In the genomic region with DNA sequence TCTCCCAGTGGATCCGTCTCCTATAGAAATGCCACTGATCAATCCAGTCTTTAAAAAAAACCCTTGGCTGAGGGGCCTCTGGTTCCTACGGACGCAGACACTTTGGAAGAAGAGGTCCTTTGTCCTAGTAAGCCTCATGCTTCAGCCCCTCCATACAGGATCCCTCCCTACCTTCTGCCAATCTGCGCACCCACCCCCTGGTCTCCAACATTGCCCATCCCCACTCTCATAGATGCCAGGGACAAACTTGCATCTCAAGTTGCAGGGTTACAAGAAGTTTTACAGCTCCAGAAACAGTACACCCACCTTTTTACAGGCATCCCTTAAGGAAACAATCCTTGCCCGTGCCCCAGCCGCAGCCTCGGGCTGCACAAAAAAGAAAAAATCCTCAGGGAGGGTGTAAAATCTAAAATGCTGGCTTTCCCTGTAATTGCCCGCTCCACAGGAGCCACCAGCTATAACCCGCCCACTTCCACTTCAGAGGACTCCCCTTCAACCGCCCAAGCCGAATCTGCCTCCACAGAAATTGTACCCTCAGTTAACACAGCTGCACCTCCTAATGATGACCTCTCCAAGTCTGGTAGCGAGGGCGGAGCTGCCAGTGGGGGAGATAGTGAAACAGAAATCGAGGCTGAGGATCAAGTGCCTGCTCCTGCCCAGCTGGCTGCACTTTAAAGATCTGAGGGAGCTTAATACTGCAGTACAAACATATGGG, we compare ENCODE assay signal across 20 mouse cellular contexts. TPM values are rescaled to one million over a fixed set of nuclear protein-coding genes. Genes with fewer than 3 reads are reported as not detected.
A peak's percentile ranks its signal among the peaks of the same experiment; 100 is the strongest.
DNase-seq lines count a peak whose midpoint lies in the region; ATAC-seq lines count a peak whose summit lies in the region.
"Not testable (repeated sequence)": the region's sequence is repeated elsewhere in the genome, so short reads cannot be mapped to it uniquely, and the experiment has no call there.
"Had no signal": no experiment of that assay in that cellular context is flagged by ENCODE, and none has a peak within 500 bp of the region (broad histone marks: within the 10 kb centered on the region; RNA-seq: fewer than 3 reads in every experiment).

No protein-coding gene starts in this region.

- H3K4me2 ChIP-seq in kidney, embryonic 14.5 days (replicated peaks; ENCODE audit: low read depth, low read length); limb, embryonic 11.5 days (ENCODE audit: low read depth, severe bottlenecking); limb, embryonic 15.5 days: not testable (repeated sequence)
- H3K4me2 ChIP-seq in kidney, embryonic 16.5 days (replicated peaks; ENCODE audit: low read depth, low read length) = 0 out of 2 replicates have a peak overlapping the region, but pooled peaks have one; percentile 13
- H3K4me2 ChIP-seq in limb, embryonic 13.5 days (replicated peaks) = peak overlapping the region; percentile 38; the same call in 1 of the 2 replicates

- DNase-seq in brain, adult 2 months (ENCODE audit: low read depth, low spot score) = peak; percentile 13
- DNase-seq in forelimb bud, embryonic 11.5 days (ENCODE audit: low read depth, low spot score) = peak; percentile 6
- DNase-seq in limb, embryonic 11.5 days (ENCODE audit: low spot score) = peak; percentile 21

- not testable (repeated sequence) for H3K9me3 ChIP-seq in kidney, embryonic 14.5 days (ENCODE audit: control insufficient read depth, low read length); kidney, embryonic 16.5 days (ENCODE audit: low read length); limb, embryonic 11.5 days (ENCODE audit: control insufficient read depth, low read length); limb, embryonic 13.5 days; limb, embryonic 15.5 days

- H3K27ac ChIP-seq in kidney, embryonic 14.5 days (ENCODE audit: low read depth, low read length); kidney, embryonic 16.5 days (ENCODE audit: low read length); limb, embryonic 11.5 days (replicated peaks; ENCODE audit: low read depth, low read length); limb, embryonic 13.5 days; limb, embryonic 15.5 days: not testable (repeated sequence)

- not testable (repeated sequence) for H3K4me3 ChIP-seq in kidney, embryonic 14.5 days (ENCODE audit: low read length); limb, embryonic 11.5 days (ENCODE audit: low read depth, low read length); limb, embryonic 13.5 days; limb, embryonic 15.5 days
- H3K4me3 ChIP-seq in kidney, embryonic 16.5 days (ENCODE audit: low read length) = peak overlapping the region; percentile 10; the same call in 1 of the 2 replicates

- WGBS in kidney, embryonic 14.5 days = 32% methylated on average over 14 of the region's 14 CpGs
- WGBS in kidney, embryonic 16.5 days = 43% methylated on average over 14 of the region's 14 CpGs
- WGBS in limb, embryonic 11.5 days = 54% methylated on average over 14 of the region's 14 CpGs
- 57% methylated on average over 14 of the region's 14 CpGs for WGBS in limb, embryonic 13.5 days
- WGBS in limb, embryonic 15.5 days = 46% methylated on average over 14 of the region's 14 CpGs

- H3K36me3 ChIP-seq in kidney, embryonic 14.5 days (ENCODE audit: control insufficient read depth, insufficient read depth, low read length); kidney, embryonic 16.5 days (ENCODE audit: insufficient read depth, low read length); limb, embryonic 11.5 days (ENCODE audit: control insufficient read depth, insufficient read depth, low read length); limb, embryonic 13.5 days; limb, embryonic 15.5 days: not testable (repeated sequence)

- H3K9ac ChIP-seq in kidney, embryonic 14.5 days (ENCODE audit: low read depth, low read length); kidney, embryonic 16.5 days (replicated peaks; ENCODE audit: low read length); limb, embryonic 11.5 days (ENCODE audit: low read length); limb, embryonic 13.5 days; limb, embryonic 15.5 days: not testable (repeated sequence)

- H3K4me1 ChIP-seq in kidney, embryonic 14.5 days (ENCODE audit: control insufficient read depth, insufficient read depth, low read length); kidney, embryonic 16.5 days (ENCODE audit: insufficient read depth, low read length); limb, embryonic 11.5 days (ENCODE audit: control insufficient read depth, insufficient read depth, low read length); limb, embryonic 13.5 days; limb, embryonic 15.5 days: not testable (repeated sequence)

- peak; percentile 88 for ATAC-seq in kidney, embryonic 14.5 days (ENCODE audit: low FRiP score, low TSS enrichment)
- ATAC-seq in kidney, embryonic 16.5 days (ENCODE audit: low FRiP score, low TSS enrichment) = peak; percentile 87
- peak; percentile 72 for ATAC-seq in limb, embryonic 11.5 days (ENCODE audit: insufficient number of reproducible peaks, low FRiP score, low TSS enrichment, low read depth)
- ATAC-seq in limb, embryonic 13.5 days (ENCODE audit: low FRiP score, low read depth) = peak; percentile 79
- ATAC-seq in limb, embryonic 15.5 days (ENCODE audit: insufficient number of reproducible peaks, low FRiP score, low TSS enrichment, low read depth) = peak; percentile 24; the same call in 1 of the 2 replicates

- not testable (repeated sequence) for H3K27me3 ChIP-seq in kidney, embryonic 14.5 days (ENCODE audit: control insufficient read depth, insufficient read depth, low read length); kidney, embryonic 16.5 days (ENCODE audit: insufficient read depth, low read length); limb, embryonic 11.5 days (ENCODE audit: control insufficient read depth, insufficient read depth, low read length); limb, embryonic 13.5 days; limb, embryonic 15.5 days

RNA-seq across cellular contexts. Expression of a gene that starts 2.5 kb away (rescaled TPM):
- 0.41 TPM in 1 of 2 replicates, not detected in the other for polyA plus RNA-seq in kidney, embryonic 14.5 days (2014; fragmentation: Nextera tagmentation; extraction: Ambion mirVana)
- 3.9 and 4.6 TPM in 2 replicates for polyA plus RNA-seq in kidney, embryonic 16.5 days (2015; fragmentation: Nextera tagmentation; extraction: Ambion mirVana)
- not detected in 2 replicates for polyA plus RNA-seq in limb, embryonic 11.5 days (2014; fragmentation: Nextera tagmentation; extraction: Ambion mirVana)
- not detected in 2 replicates for polyA plus RNA-seq in limb, embryonic 13.5 days (2015; fragmentation: Nextera tagmentation; extraction: Ambion mirVana)
- polyA plus RNA-seq in limb, embryonic 15.5 days (2015; fragmentation: Nextera tagmentation; extraction: Ambion mirVana) = not detected in 2 replicates
- polyA plus RNA-seq: activated CD4-positive, CD25-positive, alpha-beta regulatory T cell, adult 4 months; brain, embryonic 14.5 days; C2C12; cortical plate, adult 2 months; embryonic facial prominence, embryonic 10.5 days; embryonic facial prominence, embryonic 12.5 days; embryonic facial prominence, embryonic 14.5 days; forebrain, embryonic 11.5 days; forebrain, embryonic 13.5 days; forebrain, embryonic 15.5 days; forebrain, postnatal 0 days; G1E; Patski had no signal

Comparison
In these comparisons a context has a peak if more than half of its experiments do, and no peak if none do; other contexts are left out.
1. ATAC-seq: peak in every context shown above with its lines; median percentile 88 in kidney, embryonic 14.5 days; 87 in kidney, embryonic 16.5 days; 79 in limb, embryonic 13.5 days; 72 in limb, embryonic 11.5 days; 24 in limb, embryonic 15.5 days.